In the genomic region with DNA sequence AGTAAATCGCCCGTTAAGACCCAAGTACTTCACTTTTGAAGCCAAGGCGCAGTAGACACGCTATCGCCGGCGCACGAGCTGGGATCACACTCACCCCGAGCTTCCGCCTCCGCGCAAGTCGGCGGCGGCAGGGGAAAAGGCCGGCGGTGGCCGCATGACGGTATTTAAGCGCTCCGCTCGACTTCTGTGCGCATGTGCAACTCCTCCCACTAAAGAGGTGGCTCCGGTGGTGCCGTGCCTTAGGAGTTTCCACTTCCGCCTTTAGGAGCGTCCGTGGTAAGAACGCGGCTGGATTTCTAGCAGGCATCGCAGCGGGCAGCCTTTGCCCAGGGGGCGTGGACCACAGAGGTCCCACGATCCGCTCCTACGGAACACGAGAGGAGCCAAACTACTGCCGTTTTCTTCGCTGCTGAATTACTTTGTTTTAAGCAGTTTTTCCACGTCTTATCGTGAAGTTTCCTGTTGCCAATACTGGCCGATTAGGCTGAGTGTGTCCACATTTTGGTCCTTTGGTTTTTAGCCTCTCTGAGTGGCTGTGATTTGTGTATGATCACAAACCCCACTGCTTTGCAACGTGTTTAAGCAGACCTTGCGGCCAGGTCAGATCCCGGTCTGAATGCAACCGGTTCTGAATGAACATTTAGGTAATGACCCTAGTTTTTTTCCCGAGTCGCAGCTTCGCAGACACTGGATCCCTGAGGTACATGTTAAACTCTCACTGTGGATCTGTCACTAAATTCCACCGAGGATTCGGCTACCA, we compare ENCODE assay signal across 8 mouse cellular contexts. TPM values are rescaled to one million over a fixed set of nuclear protein-coding genes. Genes with fewer than 3 reads are reported as not detected.
DNase-seq lines count a peak whose midpoint lies in the region; ATAC-seq and TF ChIP-seq lines count a peak whose summit lies in the region.

Gene Rps12 (minus strand): TSS at position 214 of the 760 bp plus-strand sequence.

- peak; percentile 97 for ATAC-seq in heart, embryonic 15.5 days (replicated peaks; ENCODE audit: insufficient number of reproducible peaks, insufficient read depth, low FRiP score, low read depth)
- ATAC-seq in liver, embryonic 14.5 days (ENCODE audit: insufficient read depth): peak; percentile 95
- peak; percentile 94 for ATAC-seq in neural tube, embryonic 11.5 days (ENCODE audit: insufficient read depth, low FRiP score, low TSS enrichment)
- ATAC-seq in stomach, postnatal 0 days (ENCODE audit: low FRiP score, low TSS enrichment): peak; percentile 98

- no peaks in the 10 kb centered on the region for H3K27me3 ChIP-seq in forebrain, embryonic 10.5 days (ENCODE audit: poor library complexity, severe bottlenecking)
- no peaks in the 10 kb centered on the region for H3K27me3 ChIP-seq in heart, embryonic 15.5 days
- H3K27me3 ChIP-seq in liver, embryonic 14.5 days (ENCODE audit: control insufficient read depth, insufficient read depth, low read length): no peaks in the 10 kb centered on the region
- no peaks in the 10 kb centered on the region for H3K27me3 ChIP-seq in neural tube, embryonic 11.5 days (ENCODE audit: control insufficient read depth, insufficient read depth, low read length)
- no peaks in the 10 kb centered on the region for H3K27me3 ChIP-seq in stomach, postnatal 0 days (ENCODE audit: control insufficient read depth, insufficient read depth, low read length)

- under 1% methylated on average over 51 of the region's 51 CpGs for WGBS in forebrain, embryonic 10.5 days
- under 1% methylated on average over 51 of the region's 51 CpGs for WGBS in heart, embryonic 15.5 days
- WGBS in liver, embryonic 14.5 days (ENCODE audit: insufficient replicate concordance): under 1% methylated on average over 51 of the region's 51 CpGs
- WGBS in neural tube, embryonic 11.5 days: under 1% methylated on average over 51 of the region's 51 CpGs
- WGBS in stomach, postnatal 0 days: under 1% methylated on average over 51 of the region's 51 CpGs

- TF ChIP-seq EP300 in liver, embryonic 14.5 days (IDR thresholded peaks at IDR 0.05; ENCODE audit: low read depth): peak; percentile 56; the same call in 1 of the 2 replicates
- peak; percentile 75 for TF ChIP-seq EP300 in stomach, postnatal 0 days (optimal IDR thresholded peaks at IDR 0.05)

- peaks cover 41% of the 10 kb centered on the region for H3K36me3 ChIP-seq in forebrain, embryonic 10.5 days (replicated peaks)
- H3K36me3 ChIP-seq in heart, embryonic 15.5 days: peaks cover 27% of the 10 kb centered on the region
- peaks cover 24% of the 10 kb centered on the region for H3K36me3 ChIP-seq in liver, embryonic 14.5 days (replicated peaks; ENCODE audit: control insufficient read depth, insufficient read depth, low read depth)
- H3K36me3 ChIP-seq in neural tube, embryonic 11.5 days (ENCODE audit: control insufficient read depth, insufficient read depth, low read length): peaks cover 2% of the 10 kb centered on the region
- H3K36me3 ChIP-seq in stomach, postnatal 0 days (ENCODE audit: control insufficient read depth, insufficient read depth, low read length): peaks cover 9% of the 10 kb centered on the region; the same call in 1 of the 2 replicates

- peaks cover 41% of the 10 kb centered on the region for H3K4me1 ChIP-seq in forebrain, embryonic 10.5 days
- H3K4me1 ChIP-seq in heart, embryonic 15.5 days (replicated peaks): peaks cover 32% of the 10 kb centered on the region
- H3K4me1 ChIP-seq in liver, embryonic 14.5 days (replicated peaks; ENCODE audit: control insufficient read depth in 2 of 2, insufficient read depth in 2 of 2, low read length in 1 of 2): peaks cover 8 to 21% of the 10 kb centered on the region in 2 experiments
- peaks cover 9% of the 10 kb centered on the region for H3K4me1 ChIP-seq in neural tube, embryonic 11.5 days (ENCODE audit: control insufficient read depth, insufficient read depth, low read length)
- no peaks in the 10 kb centered on the region for H3K4me1 ChIP-seq in stomach, postnatal 0 days (replicated peaks; ENCODE audit: control insufficient read depth, insufficient read depth)

- peak within 1 kb of the TSS; percentile 88 for H3K4me3 ChIP-seq in forebrain, embryonic 10.5 days
- peak within 1 kb of the TSS; percentile 96 for H3K4me3 ChIP-seq in heart, embryonic 15.5 days
- peak within 1 kb of the TSS; percentile 76 to 96 for H3K4me3 ChIP-seq in liver, embryonic 14.5 days (ENCODE audit: insufficient read depth in 1 of 2, low read depth in 2 of 2, low read length in 2 of 2)
- H3K4me3 ChIP-seq in neural tube, embryonic 11.5 days (ENCODE audit: low read depth, low read length): peak within 1 kb of the TSS; percentile 68
- H3K4me3 ChIP-seq in stomach, postnatal 0 days (ENCODE audit: low read depth, low read length): peak within 1 kb of the TSS; percentile 68

- H3K4me2 ChIP-seq in heart, embryonic 15.5 days: peak within 1 kb of the TSS; percentile 76
- H3K4me2 ChIP-seq in liver, embryonic 14.5 days (ENCODE audit: low read depth): peak within 1 kb of the TSS; percentile 91
- peak within 1 kb of the TSS; percentile 92 for H3K4me2 ChIP-seq in neural tube, embryonic 11.5 days (ENCODE audit: low read depth)
- H3K4me2 ChIP-seq in stomach, postnatal 0 days (replicated peaks; ENCODE audit: low read depth): peak within 1 kb of the TSS; percentile 74

- TF ChIP-seq CTCF in liver, embryonic 14.5 days (IDR thresholded peaks at IDR 0.05; ENCODE audit: low read depth): no peak; the same call in 1 of the 2 replicates
- peak; percentile 29; the same call in 1 of the 2 replicates for TF ChIP-seq CTCF in stomach, postnatal 0 days (IDR thresholded peaks at IDR 0.05; ENCODE audit: low read depth)

- H3K27ac ChIP-seq in forebrain, embryonic 10.5 days: peak within 1 kb of the TSS; percentile 92
- H3K27ac ChIP-seq in heart, embryonic 15.5 days: peak within 1 kb of the TSS; percentile 85
- peak within 1 kb of the TSS; percentile 85 for H3K27ac ChIP-seq in liver, embryonic 14.5 days
- H3K27ac ChIP-seq in neural tube, embryonic 11.5 days (ENCODE audit: low read depth, low read length): peak within 1 kb of the TSS; percentile 28
- peak within 1 kb of the TSS; percentile 88 for H3K27ac ChIP-seq in stomach, postnatal 0 days (replicated peaks)

- no peaks in the 10 kb centered on the region for H3K9me3 ChIP-seq in forebrain, embryonic 10.5 days
- H3K9me3 ChIP-seq in heart, embryonic 15.5 days (replicated peaks): no peaks in the 10 kb centered on the region
- no peaks in the 10 kb centered on the region for H3K9me3 ChIP-seq in liver, embryonic 14.5 days (ENCODE audit: control insufficient read depth, low read length)
- H3K9me3 ChIP-seq in neural tube, embryonic 11.5 days (ENCODE audit: control insufficient read depth, low read length): no peaks in the 10 kb centered on the region
- H3K9me3 ChIP-seq in stomach, postnatal 0 days (ENCODE audit: control insufficient read depth, low read length): no peaks in the 10 kb centered on the region

- H3K9ac ChIP-seq in heart, embryonic 15.5 days: peak within 1 kb of the TSS; percentile 98
- peak within 1 kb of the TSS; percentile 93 for H3K9ac ChIP-seq in liver, embryonic 14.5 days (replicated peaks)
- peak within 1 kb of the TSS; percentile 73 for H3K9ac ChIP-seq in neural tube, embryonic 11.5 days (ENCODE audit: low read length)
- peak within 1 kb of the TSS; percentile 77 for H3K9ac ChIP-seq in stomach, postnatal 0 days (ENCODE audit: low read length)

- peak; percentile 99 to 100 for DNase-seq in CD8-positive naive resting alpha-beta T cell, adult 2 months (ENCODE audit: low read depth in 2 of 2, low spot score in 2 of 2)
- peak; percentile 96 for DNase-seq in c-Kit-positive CD71-negative TER-119-negative erythroid progenitor cells, embryonic 14.5 days (ENCODE audit: low read depth)
- DNase-seq in forebrain, embryonic 10.5 days (ENCODE audit: extremely low spot score, low spot score): peak; percentile 98
- peak; percentile 98 to 99 for DNase-seq in kidney, postnatal 25 days
- DNase-seq in liver, embryonic 14.5 days (ENCODE audit: low read depth in 3 of 3, low spot score in 3 of 3): peak; percentile 96 to 97 (median 96)
- peak; percentile 99 for DNase-seq in neural tube, embryonic 11.5 days (ENCODE audit: low spot score)
- DNase-seq in stomach, postnatal 0 days (ENCODE audit: low spot score): peak; percentile 99

RNA-seq across cellular contexts. Expression of gene Rps12, which starts in this region (rescaled TPM):
- 153 and 161 TPM in 2 replicates for polyA plus RNA-seq in forebrain, embryonic 10.5 days (2016; fragmentation: Nextera tagmentation; extraction: Ambion mirVana)
- 89.3 and 90.3 TPM in 2 replicates for polyA plus RNA-seq in heart, embryonic 15.5 days (2015; fragmentation: Nextera tagmentation; extraction: Ambion mirVana)
- polyA plus RNA-seq in liver, embryonic 14.5 days (2012; rRNA removed): 3,928 and 4,028 TPM in 2 replicates
- 198 and 228 TPM in 2 replicates for polyA plus RNA-seq in liver, embryonic 14.5 days (2014; fragmentation: Nextera tagmentation; extraction: Ambion mirVana)
- polyA plus RNA-seq in neural tube, embryonic 11.5 days (2014; fragmentation: Nextera tagmentation; extraction: Ambion mirVana): 115 and 133 TPM in 2 replicates
- 176 and 215 TPM in 2 replicates for polyA plus RNA-seq in stomach, postnatal 0 days (2015; fragmentation: Nextera tagmentation; extraction: Ambion mirVana)

Comparison
In these comparisons a context has a peak if more than half of its experiments do, and no peak if none do; other contexts are left out.
1. Peak in every context shown above with its lines: DNase-seq, ATAC-seq, H3K4me3 ChIP-seq and H3K27ac ChIP-seq.
2. H3K27ac ChIP-seq: peak in every context shown above with its lines; median percentile 92 in forebrain, embryonic 10.5 days; 88 in stomach, postnatal 0 days; 85 in heart, embryonic 15.5 days; 85 in liver, embryonic 14.5 days; 28 in neural tube, embryonic 11.5 days.